Mouse (Mus musculus) liver, postnatal 0 days (tissue): ENCODE measurements around the gene Scyl1.

Source experiments
- CTCF ChIP-seq: sonication (generic); IDR thresholded peaks from 2 replicates; pipeline ENCODE4 v1.5.1; 2016; ENCODE audit warnings: antibody characterized with exemption, low read depth
- EP300 ChIP-seq: IDR thresholded peaks from 2 replicates; pipeline ENCODE4 v1.6.1; 2016; ENCODE audit warnings: antibody characterized with exemption, low read depth, mild to moderate bottlenecking

GRCm38 (mm10) chr19:5756321-5756985, 14.8 kb downstream of the Scyl1 start:
- no peak for TF ChIP-seq CTCF
- no peak for TF ChIP-seq EP300
